In genomic region chr4:82503274-82504014, GRCm38 (mm10) we compare ENCODE assay signal across 8 mouse cellular contexts.
DNase-seq lines count a peak whose midpoint lies in the region; ATAC-seq and TF ChIP-seq lines count a peak whose summit lies in the region.

No protein-coding gene starts in this region.

- no peak overlapping the region for H3K27ac ChIP-seq in cerebellum, adult 2 months (ENCODE audit: insufficient read depth, low read length)
- H3K27ac ChIP-seq in neural tube, embryonic 11.5 days (ENCODE audit: low read depth, low read length) = no peak overlapping the region
- peak overlapping the region; percentile 100 for H3K27ac ChIP-seq in limb, embryonic 15.5 days
- H3K27ac ChIP-seq in stomach, postnatal 0 days (replicated peaks) = no peak overlapping the region

- peak overlapping the region; percentile 80 for H3K4me3 ChIP-seq in cerebellum, adult 2 months (replicated peaks; ENCODE audit: insufficient read depth, low read depth, low read length)
- peak overlapping the region; percentile 85 for H3K4me3 ChIP-seq in neural tube, embryonic 11.5 days (ENCODE audit: low read depth, low read length)
- peak overlapping the region; percentile 93 for H3K4me3 ChIP-seq in limb, embryonic 15.5 days
- H3K4me3 ChIP-seq in stomach, postnatal 0 days (ENCODE audit: low read depth, low read length) = peak overlapping the region; percentile 98

- TF ChIP-seq CTCF in cerebellum, adult 2 months (IDR thresholded peaks at IDR 0.05; ENCODE audit: borderline replicate concordance, insufficient read depth, low read depth, low read length) = no peak
- no peak for TF ChIP-seq CTCF in stomach, postnatal 0 days (IDR thresholded peaks at IDR 0.05; ENCODE audit: low read depth)

- H3K4me2 ChIP-seq in neural tube, embryonic 11.5 days (ENCODE audit: low read depth) = peak overlapping the region; percentile 93
- peak overlapping the region; percentile 87 for H3K4me2 ChIP-seq in limb, embryonic 15.5 days
- H3K4me2 ChIP-seq in stomach, postnatal 0 days (replicated peaks; ENCODE audit: low read depth) = peak overlapping the region; percentile 93

- H3K36me3 ChIP-seq in neural tube, embryonic 11.5 days (ENCODE audit: control insufficient read depth, insufficient read depth, low read length) = no peaks in the 10 kb centered on the region
- H3K36me3 ChIP-seq in limb, embryonic 15.5 days = peaks cover under 1% of the 10 kb centered on the region; the same call in 1 of the 2 replicates
- H3K36me3 ChIP-seq in stomach, postnatal 0 days (ENCODE audit: control insufficient read depth, insufficient read depth, low read length) = no peaks in the 10 kb centered on the region

- no peak for ATAC-seq in neural tube, embryonic 11.5 days (ENCODE audit: insufficient read depth, low FRiP score, low TSS enrichment)
- ATAC-seq in limb, embryonic 15.5 days (ENCODE audit: insufficient number of reproducible peaks, low FRiP score, low TSS enrichment, low read depth) = no peak
- ATAC-seq in stomach, postnatal 0 days (ENCODE audit: low FRiP score, low TSS enrichment) = no peak

- H3K9me3 ChIP-seq in neural tube, embryonic 11.5 days (ENCODE audit: control insufficient read depth, low read length) = no peaks in the 10 kb centered on the region
- H3K9me3 ChIP-seq in limb, embryonic 15.5 days = no peaks in the 10 kb centered on the region
- H3K9me3 ChIP-seq in stomach, postnatal 0 days (ENCODE audit: control insufficient read depth, low read length) = no peaks in the 10 kb centered on the region

- TF ChIP-seq POLR2A in cerebellum, adult 2 months (IDR thresholded peaks at IDR 0.05; ENCODE audit: borderline replicate concordance, insufficient read depth, low read length) = no peak

- no peak for DNase-seq in cerebellum, adult 2 months
- DNase-seq in cerebellum, postnatal 36 days = no peak
- DNase-seq in neural tube, embryonic 11.5 days (ENCODE audit: low spot score) = no peak
- no peak for DNase-seq in neural tube, embryonic 10.5 days (ENCODE audit: extremely low spot score, low spot score)
- DNase-seq in stomach, postnatal 0 days (ENCODE audit: low spot score) = no peak
- no peak for DNase-seq in right cerebral cortex, adult 2 months (ENCODE audit: low spot score in 2 of 2)
- DNase-seq in adrenal gland, postnatal 4 days (ENCODE audit: low spot score in 2 of 2) = no peak

- 2% methylated on average over 8 of the region's 8 CpGs for WGBS in cerebellum, adult 2 months
- 28% methylated on average over 8 of the region's 8 CpGs for WGBS in neural tube, embryonic 11.5 days
- WGBS in limb, embryonic 15.5 days = 9% methylated on average over 8 of the region's 8 CpGs
- WGBS in stomach, postnatal 0 days = 3% methylated on average over 8 of the region's 8 CpGs

- TF ChIP-seq EP300 in stomach, postnatal 0 days (optimal IDR thresholded peaks at IDR 0.05) = no peak

- H3K27me3 ChIP-seq in cerebellum, adult 2 months (ENCODE audit: control insufficient read depth, insufficient read depth, low read length) = no peaks in the 10 kb centered on the region
- H3K27me3 ChIP-seq in neural tube, embryonic 11.5 days (ENCODE audit: control insufficient read depth, insufficient read depth, low read length) = no peaks in the 10 kb centered on the region
- no peaks in the 10 kb centered on the region for H3K27me3 ChIP-seq in limb, embryonic 15.5 days
- H3K27me3 ChIP-seq in stomach, postnatal 0 days (ENCODE audit: control insufficient read depth, insufficient read depth, low read length) = no peaks in the 10 kb centered on the region

- H3K4me1 ChIP-seq in cerebellum, adult 2 months (ENCODE audit: control insufficient read depth, insufficient read depth, low read length) = peaks cover under 1% of the 10 kb centered on the region; the same call in 1 of the 2 replicates
- peaks cover 19% of the 10 kb centered on the region; the same call in 1 of the 2 replicates for H3K4me1 ChIP-seq in neural tube, embryonic 11.5 days (ENCODE audit: control insufficient read depth, insufficient read depth, low read length)
- peaks cover 26% of the 10 kb centered on the region for H3K4me1 ChIP-seq in limb, embryonic 15.5 days
- no peaks in the 10 kb centered on the region for H3K4me1 ChIP-seq in stomach, postnatal 0 days (replicated peaks; ENCODE audit: control insufficient read depth, insufficient read depth)

- peak overlapping the region; percentile 93 for H3K9ac ChIP-seq in neural tube, embryonic 11.5 days (ENCODE audit: low read length)
- peak overlapping the region; percentile 100 for H3K9ac ChIP-seq in limb, embryonic 15.5 days
- peak overlapping the region; percentile 98 for H3K9ac ChIP-seq in stomach, postnatal 0 days (ENCODE audit: low read length)
